Mouse (Mus musculus) gonadal fat pad, adult 2 months (tissue): Measurements from ENCODE around the gene 4933405O20Rik. TPM values are rescaled to one million over a fixed set of nuclear protein-coding genes. Genes with fewer than 3 reads are reported as not detected.

ENCODE experiments used
- DNase-seq: peaks from one replicate; pipeline ENCODE4 v3.0.0-alpha.2; 2012; ENCODE audit warnings: low read depth
- polyA plus RNA-seq: library from polyadenylated mRNA; depleted of rRNA; stranded (reverse); fragments of >200 nt; gene quantifications from 2 replicates; pipeline ENCODE4 v1.2.3, GENCODE M21; 2012; rRNA removed

4933405O20Rik gene
- polyA plus RNA-seq = 0.18 TPM in 1 of 2 replicates, not detected in the other

- no peak for DNase-seq
These were observed at the start of gene 4933405O20Rik for GRCm38 (mm10) chr7:50598890-50599289. Gene 4933405O20Rik (plus strand): TSS chr7:50599190.

DNA sequence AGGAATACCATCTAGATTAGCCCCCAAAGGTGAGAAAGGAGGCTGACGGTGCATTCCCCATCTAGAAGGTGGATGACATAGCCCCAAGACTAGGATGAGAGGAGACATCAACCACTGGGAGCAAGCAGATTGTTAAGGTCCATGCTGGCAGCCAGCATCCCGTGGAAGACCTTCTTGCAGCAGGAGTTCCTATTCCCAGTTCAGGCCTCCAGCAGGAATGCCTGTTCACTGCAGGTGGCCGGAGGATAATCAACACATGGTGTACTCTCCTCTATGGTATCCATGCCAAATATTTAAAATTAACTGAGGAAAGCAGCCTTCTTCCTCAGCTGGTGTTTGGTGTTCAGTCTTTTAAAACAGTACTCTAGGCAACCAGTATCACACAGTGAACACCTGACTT, 49.4 kb upstream of the 4933405O20Rik start:
- DNase-seq = no peak

GRCm38 (mm10) chr7:50551426-50551825, 47.6 kb upstream of the 4933405O20Rik start:
- no peak for DNase-seq

- no peak for DNase-seq
These were observed 36.3 kb upstream of the 4933405O20Rik start for GRCm38 (mm10) chr7:50562708-50563107.

GRCm38 (mm10) chr7:50573841-50574240, 25.1 kb upstream of the 4933405O20Rik start:
- no peak for DNase-seq

- DNase-seq = no peak
These were observed 10.2 kb upstream of the 4933405O20Rik start for GRCm38 (mm10) chr7:50588642-50589424.

DNA sequence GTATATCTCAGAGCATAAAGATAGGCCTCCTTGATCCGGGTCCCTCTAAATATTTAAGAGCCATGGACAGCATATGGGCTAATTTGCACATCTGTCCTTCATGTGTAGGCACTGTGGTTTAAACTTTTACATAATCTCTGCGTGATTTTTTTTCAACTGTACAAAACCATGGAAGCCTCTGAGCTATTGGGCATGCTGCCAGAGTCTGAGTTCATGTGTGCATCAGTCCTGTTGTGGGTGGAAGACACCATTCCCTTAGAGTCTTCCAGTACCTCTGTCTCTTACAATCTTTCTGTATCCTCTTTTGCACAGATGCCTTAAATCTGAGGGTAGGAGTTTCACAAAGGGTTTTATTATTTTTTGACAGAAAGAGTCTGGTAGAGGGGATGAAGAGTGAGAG, 15.1 kb downstream of the 4933405O20Rik start:
- no peak for DNase-seq

GRCm38 (mm10) chr7:50629186-50629585, 30.2 kb downstream of the 4933405O20Rik start:
- DNase-seq = no peak

- no peak for DNase-seq
These were observed 34.2 kb downstream of the 4933405O20Rik start for GRCm38 (mm10) chr7:50633147-50633546.
